Mouse (Mus musculus) subcutaneous adipose tissue, adult 2 months (tissue): ENCODE measurements around the gene Ispd. TPM values are rescaled to one million over a fixed set of nuclear protein-coding genes. Genes with fewer than 3 reads are reported as not detected.

Source experiments
- polyA plus RNA-seq: library from polyadenylated mRNA; depleted of rRNA; stranded (reverse); fragments of >200 nt; gene quantifications from 2 replicates; pipeline ENCODE4 v1.2.3, GENCODE M21; 2012; ENCODE audit warnings: low replicate concordance; rRNA removed

Gene Ispd
- 2.6 TPM in 2 replicates for polyA plus RNA-seq

GRCm38 (mm10) chr12:36381441-36382340 is at the start of gene Ispd, which contains the start of gene D630036H23Rik:
Ispd (plus strand) TSS chr12:36381450.
D630036H23Rik (minus strand) TSS chr12:36382181.

Other genes starting within 250 kb of the Ispd start
- gene Ankmy2, start 224.3 kb upstream of the Ispd start, polyA plus RNA-seq: 12.8 and 18.5 TPM in 2 replicates
- 13.4 and 39.0 TPM in 2 replicates for gene Bzw2, start 223.4 kb upstream of the Ispd start, polyA plus RNA-seq
- not detected in 2 replicates for gene Lrrc72, start 128.1 kb upstream of the Ispd start, polyA plus RNA-seq
- gene Sostdc1, start 67.3 kb upstream of the Ispd start, polyA plus RNA-seq: 0.30 and 0.40 TPM in 2 replicates
- 0.77 and 2.0 TPM in 2 replicates for gene D630036H23Rik, start 731 bp downstream of the Ispd start, polyA plus RNA-seq